Mouse (Mus musculus) lung, adult 2 months (tissue): Measurements from ENCODE around the gene Lmna. TPM values are rescaled to one million over a fixed set of nuclear protein-coding genes. Genes with fewer than 3 reads are reported as not detected.
A peak's percentile ranks its signal among the peaks of the same experiment; 100 is the strongest.

Experiments used
- DNase-seq: peaks from one replicate; pipeline ENCODE4 v3.0.0; 2022
- H3K4me1 ChIP-seq: fragments of 200-500 bp; 2 replicates; pipeline ENCODE4 v1.6.1; 2011; ENCODE audit warnings: low read length; ENCODE audit not compliant: control insufficient read depth, insufficient read depth
- H3K4me3 ChIP-seq: fragments of 200-500 bp; replicated peaks from 2 replicates; pipeline ENCODE3; 2011; ENCODE audit warnings: low read depth, mild to moderate bottlenecking, control low read depth, low read length; ENCODE audit errors: extremely low read depth
- CTCF ChIP-seq: fragments of 200-500 bp; IDR thresholded peaks from 2 replicates; pipeline ENCODE4 v1.5.1; 2011; ENCODE audit warnings: mild to moderate bottlenecking, low read length, control low read depth; ENCODE audit not compliant: insufficient read depth
- POLR2A ChIP-seq: fragments of 200-500 bp; IDR thresholded peaks from 2 replicates; pipeline ENCODE4 v1.6.1; 2011; ENCODE audit warnings: low read depth, mild to moderate bottlenecking, control low read depth, low read length, borderline replicate concordance; ENCODE audit errors: extremely low read depth
- WGBS: fragments of 180-500 bp; shearing (Covaris S2); methylation state at CpG from one replicate; pipeline ENCODE4 v1.1.7; 2018; 5-methylcytosine and 5-hydroxymethylcytosine counted together
- polyA plus RNA-seq: library from polyadenylated mRNA; depleted of rRNA; stranded (reverse); fragments of >200 nt; gene quantifications from 2 replicates; pipeline ENCODE4 v1.2.3, GENCODE M21; 2012

Gene Lmna
- polyA plus RNA-seq, 1 experiment: 302 TPM

GRCm38 (mm10) chr3:88503881-88504746, 5.6 kb downstream of the Lmna start:
- 56% methylated on average over 8 of the region's 8 CpGs for WGBS
- H3K4me1 ChIP-seq: peaks cover 15% of the 10 kb centered on the region
- H3K4me3 ChIP-seq: no peak overlapping the region
- TF ChIP-seq POLR2A (no peak), CTCF (no peak)
- no peak for DNase-seq

GRCm38 (mm10) chr3:88503505-88503863, 6.3 kb downstream of the Lmna start:
- 25% methylated on average over 4 of the region's 4 CpGs for WGBS
- DNase-seq: no peak

GRCm38 (mm10) chr3:88502641-88503504, 6.9 kb downstream of the Lmna start:
- Histone ChIP-seq H3K4me1 (peaks cover 15% of the 10 kb centered on the region), H3K4me3 (peak overlapping the region; percentile 79)
- under 1% methylated on average over 55 of the region's 55 CpGs for WGBS
- peak; percentile 92 for DNase-seq
- no peak for TF ChIP-seq CTCF
- TF ChIP-seq POLR2A: peak; percentile 99

More at GRCm38 (mm10) chr3:88503505-88503863, 6.3 kb downstream of the Lmna start:
- H3K4me3 ChIP-seq: peak overlapping the region; percentile 38
- TF ChIP-seq CTCF (no peak), POLR2A (no peak)
- peaks cover 15% of the 10 kb centered on the region for H3K4me1 ChIP-seq

GRCm38 (mm10) chr3:88502031-88502571, 7.7 kb downstream of the Lmna start:
- WGBS: 15% methylated on average over 11 of the region's 11 CpGs
- DNase-seq: peak; percentile 57
- peaks cover 15% of the 10 kb centered on the region for H3K4me1 ChIP-seq

GRCm38 (mm10) chr3:88501366-88502030, 8.3 kb downstream of the Lmna start:
- no peak for DNase-seq
- WGBS: 39% methylated on average over 6 of the region's 6 CpGs
- peaks cover 15% of the 10 kb centered on the region for H3K4me1 ChIP-seq
- TF ChIP-seq POLR2A (no peak), CTCF (no peak)
- peak overlapping the region; percentile 79 for H3K4me3 ChIP-seq

More at GRCm38 (mm10) chr3:88502031-88502571, 7.7 kb downstream of the Lmna start:
- no peak for TF ChIP-seq CTCF
- TF ChIP-seq POLR2A: no peak
- H3K4me3 ChIP-seq: peak overlapping the region; percentile 79

- TF ChIP-seq POLR2A: no peak
- no peak for TF ChIP-seq CTCF
- peaks cover 17% of the 10 kb centered on the region for H3K4me1 ChIP-seq
- no peak for DNase-seq
- 38% methylated on average over 4 of the region's 4 CpGs for WGBS
- H3K4me3 ChIP-seq: peak overlapping the region; percentile 51
Observed at GRCm38 (mm10) chr3:88500655-88501365, 8.9 kb downstream of the Lmna start.

GRCm38 (mm10) chr3:88500087-88500486, 9.7 kb downstream of the Lmna start:
- TF ChIP-seq CTCF (no peak), POLR2A (no peak)
- H3K4me3 ChIP-seq: no peak overlapping the region
- WGBS: 65% methylated on average over 7 of the region's 7 CpGs
- H3K4me1 ChIP-seq: peaks cover 21% of the 10 kb centered on the region
- no peak for DNase-seq

GRCm38 (mm10) chr3:88499580-88499979, 10.2 kb downstream of the Lmna start:
- H3K4me1 ChIP-seq: peaks cover 26% of the 10 kb centered on the region
- TF ChIP-seq CTCF: no peak
- no peak for TF ChIP-seq POLR2A
- WGBS: 75% methylated on average over 4 of the region's 4 CpGs
- H3K4me3 ChIP-seq: no peak overlapping the region
- no peak for DNase-seq
